Mouse (Mus musculus): Measurements from ENCODE around the gene Ctns. TPM values are rescaled to one million over a fixed set of nuclear protein-coding genes. Genes with fewer than 3 reads are reported as not detected.

The Ctns gene
- polyA plus RNA-seq, 1 experiment from 2014 or later = 46.8 TPM

DNA sequence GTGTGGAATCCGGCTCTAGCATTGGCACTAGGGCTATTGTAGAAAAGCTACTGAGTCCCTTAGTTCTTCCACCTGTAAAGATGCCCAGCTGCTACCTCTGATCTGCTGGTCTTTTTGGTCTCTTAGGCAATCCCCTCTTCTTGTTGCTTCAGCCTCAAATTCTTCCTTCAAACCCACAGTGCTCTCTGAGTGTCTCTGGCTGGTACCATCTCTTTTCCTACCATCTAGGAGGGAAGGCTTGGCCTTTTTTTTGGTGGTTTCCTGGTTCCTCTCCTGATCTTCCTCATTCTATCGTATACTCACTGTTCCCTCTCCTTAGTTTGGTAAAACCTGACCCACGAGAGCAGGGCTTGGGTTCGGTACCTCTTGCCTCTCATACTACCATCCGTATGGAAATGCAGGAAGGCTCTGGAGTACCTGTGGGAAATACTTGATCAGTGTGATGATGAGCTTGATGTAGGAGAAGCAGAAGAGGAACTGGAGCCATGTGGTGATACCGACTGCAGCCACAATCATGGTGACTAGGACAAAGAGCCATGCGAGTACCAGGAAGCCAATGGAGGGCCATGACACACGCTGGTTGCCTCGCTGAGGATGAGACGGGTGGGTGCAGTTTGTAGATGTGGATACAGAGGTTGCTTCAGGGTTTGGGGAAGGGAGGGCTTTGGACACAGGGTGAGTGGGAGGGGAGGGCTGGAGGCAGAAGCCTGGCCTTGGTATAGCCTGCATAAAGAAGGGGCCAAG is 12.8 kb downstream of the Ctns start:
- H3K27me3 ChIP-seq (replicated peaks; ENCODE audit: control insufficient read depth, insufficient read depth, low read length) = no peaks in the 10 kb centered on the region
- H3K9me3 ChIP-seq (ENCODE audit: control insufficient read depth) = no peaks in the 10 kb centered on the region
- H3K4me3 ChIP-seq (ENCODE audit: low read depth, low read length) = no peak overlapping the region
- no peaks in the 10 kb centered on the region for H3K4me1 ChIP-seq (replicated peaks; ENCODE audit: control insufficient read depth, insufficient read depth, low read length)
- no peak overlapping the region for H3K9ac ChIP-seq (ENCODE audit: low read depth, low read length)
- H3K4me2 ChIP-seq (replicated peaks; ENCODE audit: low read depth) = no peak overlapping the region
- H3K36me3 ChIP-seq (ENCODE audit: control insufficient read depth, insufficient read depth) = peaks cover 62% of the 10 kb centered on the region
- no peak overlapping the region for H3K27ac ChIP-seq (ENCODE audit: low read depth, low read length)
- 90% methylated on average over 10 of the region's 10 CpGs for WGBS
- no peak for TF ChIP-seq CTCF (IDR thresholded peaks at IDR 0.05; ENCODE audit: low read depth)
- no peak for ATAC-seq

- WGBS = 0% methylated on average over 2 of the region's 2 CpGs
- no peak for ATAC-seq
Measured at GRCm38 (mm10) chr11:73177895-73178294, 20.9 kb downstream of the Ctns start.

GRCm38 (mm10) chr11:73177509-73177875 is 21.4 kb downstream of the Ctns start:
- H3K27me3 ChIP-seq (replicated peaks; ENCODE audit: control insufficient read depth, insufficient read depth, low read length) = no peaks in the 10 kb centered on the region
- TF ChIP-seq CTCF (IDR thresholded peaks at IDR 0.05; ENCODE audit: low read depth) = no peak
- H3K36me3 ChIP-seq (ENCODE audit: control insufficient read depth, insufficient read depth) = peaks cover 17% of the 10 kb centered on the region
- peak overlapping the region; percentile 68 for H3K4me2 ChIP-seq (replicated peaks; ENCODE audit: low read depth)
- H3K27ac ChIP-seq (ENCODE audit: low read depth, low read length) = peak overlapping the region; percentile 95
- peak; percentile 89 for ATAC-seq
- H3K4me3 ChIP-seq (ENCODE audit: low read depth, low read length) = peak overlapping the region; percentile 98
- H3K9me3 ChIP-seq (ENCODE audit: control insufficient read depth) = no peaks in the 10 kb centered on the region
- peak overlapping the region; percentile 88 for H3K9ac ChIP-seq (ENCODE audit: low read depth, low read length)
- H3K4me1 ChIP-seq (replicated peaks; ENCODE audit: control insufficient read depth, insufficient read depth, low read length) = 0 out of 2 replicates have a peak, but pooled peaks cover 4% of the 10 kb centered on the region
- WGBS = under 1% methylated on average over 28 of the region's 28 CpGs

More at GRCm38 (mm10) chr11:73177895-73178294, 20.9 kb downstream of the Ctns start:
- peak overlapping the region; percentile 98 for H3K4me3 ChIP-seq (ENCODE audit: low read depth, low read length)
- no peaks in the 10 kb centered on the region for H3K9me3 ChIP-seq (ENCODE audit: control insufficient read depth)
- peak; percentile 20; the same call in 1 of the 2 replicates for TF ChIP-seq CTCF (IDR thresholded peaks at IDR 0.05; ENCODE audit: low read depth)
- 0 out of 2 replicates have a peak, but pooled peaks cover 4% of the 10 kb centered on the region for H3K4me1 ChIP-seq (replicated peaks; ENCODE audit: control insufficient read depth, insufficient read depth, low read length)
- H3K27me3 ChIP-seq (replicated peaks; ENCODE audit: control insufficient read depth, insufficient read depth, low read length) = no peaks in the 10 kb centered on the region
- H3K4me2 ChIP-seq (replicated peaks; ENCODE audit: low read depth) = peak overlapping the region; percentile 68
- peak overlapping the region; percentile 88 for H3K9ac ChIP-seq (ENCODE audit: low read depth, low read length)
- H3K36me3 ChIP-seq (ENCODE audit: control insufficient read depth, insufficient read depth) = peaks cover 17% of the 10 kb centered on the region
- peak overlapping the region; percentile 95 for H3K27ac ChIP-seq (ENCODE audit: low read depth, low read length)

GRCm38 (mm10) chr11:73176608-73177508 is 22.0 kb downstream of the Ctns start, which contains the start of the genes Emc6 and Tax1bp3:
Gene Emc6, minus strand, starts transcription at chr11:73177037.
Gene Tax1bp3, plus strand, starts transcription at chr11:73177083.
- Histone ChIP-seq H3K9ac (ENCODE audit: low read depth, low read length) (peak within 1 kb of the TSS; percentile 88), H3K36me3 (ENCODE audit: control insufficient read depth, insufficient read depth) (peaks cover 13% of the 10 kb centered on the region), H3K27ac (ENCODE audit: low read depth, low read length) (peak within 1 kb of the TSS; percentile 95), H3K4me2 (replicated peaks; ENCODE audit: low read depth) (peak within 1 kb of the TSS; percentile 86), H3K4me1 (replicated peaks; ENCODE audit: control insufficient read depth, insufficient read depth, low read length) (0 out of 2 replicates have a peak, but pooled peaks cover 4% of the 10 kb centered on the region), H3K9me3 (ENCODE audit: control insufficient read depth) (no peaks in the 10 kb centered on the region), H3K4me3 (ENCODE audit: low read depth, low read length) (peak within 1 kb of the TSS; percentile 98), H3K27me3 (replicated peaks; ENCODE audit: control insufficient read depth, insufficient read depth, low read length) (no peaks in the 10 kb centered on the region)
- WGBS = under 1% methylated on average over 77 of the region's 81 CpGs
- peak; percentile 97 for ATAC-seq
- no peak for TF ChIP-seq CTCF (IDR thresholded peaks at IDR 0.05; ENCODE audit: low read depth)

DNA sequence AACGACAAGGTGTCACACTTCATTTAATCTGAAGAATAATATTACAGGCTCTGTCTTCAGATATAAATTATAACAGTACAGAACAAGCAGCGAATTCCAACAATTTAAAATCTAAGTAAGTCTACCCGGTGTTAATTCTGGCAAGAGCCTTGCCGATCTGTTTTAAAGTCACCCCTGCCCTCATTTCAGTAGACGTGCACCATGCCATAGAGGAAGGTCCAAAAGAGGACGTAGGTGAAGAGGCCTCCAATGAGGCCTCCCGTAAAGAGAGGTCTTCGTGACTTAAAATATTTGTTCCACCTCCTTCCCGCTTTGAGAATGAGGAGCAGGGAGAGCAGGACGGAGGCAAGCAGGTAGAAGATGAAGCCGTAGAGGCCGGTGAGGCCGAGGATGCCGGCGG is 22.7 kb downstream of the Ctns start:
- Histone ChIP-seq H3K27ac (ENCODE audit: low read depth, low read length) (peak overlapping the region; percentile 95), H3K9me3 (ENCODE audit: control insufficient read depth) (no peaks in the 10 kb centered on the region), H3K4me2 (replicated peaks; ENCODE audit: low read depth) (peak overlapping the region; percentile 86), H3K9ac (ENCODE audit: low read depth, low read length) (peak overlapping the region; percentile 88), H3K4me1 (replicated peaks; ENCODE audit: control insufficient read depth, insufficient read depth, low read length) (0 out of 2 replicates have a peak, but pooled peaks cover 4% of the 10 kb centered on the region), H3K36me3 (ENCODE audit: control insufficient read depth, insufficient read depth) (peaks cover 13% of the 10 kb centered on the region), H3K4me3 (ENCODE audit: low read depth, low read length) (peak overlapping the region; percentile 98), H3K27me3 (replicated peaks; ENCODE audit: control insufficient read depth, insufficient read depth, low read length) (no peaks in the 10 kb centered on the region)
- no peak for ATAC-seq
- no peak for TF ChIP-seq CTCF (IDR thresholded peaks at IDR 0.05; ENCODE audit: low read depth)
- WGBS = under 1% methylated on average over 15 of the region's 15 CpGs

All from intestine, postnatal 0 days (tissue).